Mouse (Mus musculus) left cerebral cortex, postnatal 25 days (tissue): ENCODE measurements at regions not wholly inside any gene's neighbourhood (a gene's known extent, or its start where the extent isn't known, plus 50 kb on each side); places are given as distances from the start of the nearest gene placed in this dataset.
A peak's percentile ranks its signal among the peaks of the same experiment; 100 is the strongest.
"Not testable (repeated sequence)": the region's sequence is repeated elsewhere in the genome, so short reads cannot be mapped to it uniquely, and the experiment has no call there.

ENCODE experiments used
- DNase-seq, 2 experiments: peaks; one replicate each; pipeline ENCODE4 v3.0.0; 2022; ENCODE audit warnings: low spot score in 2 of 2, mixed read lengths in 1 of 2
- intact Hi-C: fragments of 180-260 bp; cut with DNase I; formaldehyde crosslinking; loops from one replicate; pipeline ENCODE4 v1.15.1; 2025

GRCm38 (mm10) chr7:69167456-69167855, 418.4 kb upstream of the Arrdc4 start:
- no peak for DNase-seq

GRCm38 (mm10) chr7:69161916-69162315, 412.9 kb upstream of the Arrdc4 start:
- DNase-seq, result no peak
- intact Hi-C loops, result no loop called here

More at GRCm38 (mm10) chr7:69167456-69167855, 418.4 kb upstream of the Arrdc4 start:
- intact Hi-C loops, result no loop called here

GRCm38 (mm10) chr7:69142351-69142750, 393.3 kb upstream of the Arrdc4 start:
- intact Hi-C loops, result no loop called here
- no peak for DNase-seq

GRCm38 (mm10) chr7:69133441-69133840, 384.4 kb upstream of the Arrdc4 start:
- intact Hi-C loops, result no loop called here
- DNase-seq, result peak in 1 of 2 experiments; percentile 3

- intact Hi-C loops, DNase-seq: not testable (repeated sequence)
Measured at GRCm38 (mm10) chr7:69101770-69102169, 352.7 kb upstream of the Arrdc4 start.

GRCm38 (mm10) chr7:69097587-69098095, 348.6 kb upstream of the Arrdc4 start:
- intact Hi-C loops, result no loop called here

GRCm38 (mm10) chr7:69074780-69075179, 325.7 kb upstream of the Arrdc4 start:
- intact Hi-C loops, result no loop called here
- DNase-seq, result no peak

More at GRCm38 (mm10) chr7:69097587-69098095, 348.6 kb upstream of the Arrdc4 start:
- no peak for DNase-seq

- intact Hi-C loops, result no loop called here
- no peak for DNase-seq
Measured at GRCm38 (mm10) chr7:69062994-69063393, 314.0 kb upstream of the Arrdc4 start.

- DNase-seq, result no peak
- intact Hi-C loops, result no loop called here
Measured at GRCm38 (mm10) chr7:69062506-69062905, 313.5 kb upstream of the Arrdc4 start.

- DNase-seq, result peak in 1 of 2 experiments; percentile 14
- intact Hi-C loops, result no loop called here
Measured at GRCm38 (mm10) chr7:69062094-69062493, 313.1 kb upstream of the Arrdc4 start.

- DNase-seq, result no peak
- intact Hi-C loops, result no loop called here
Measured at GRCm38 (mm10) chr7:69061242-69061641, 312.2 kb upstream of the Arrdc4 start.

GRCm38 (mm10) chr7:69016575-69016974, 267.5 kb upstream of the Arrdc4 start:
- DNase-seq, result no peak
- intact Hi-C loops, result no loop called here

- no peak for DNase-seq
- intact Hi-C loops, result no loop called here
Measured at GRCm38 (mm10) chr7:69015047-69015446, 266.0 kb upstream of the Arrdc4 start.

- no peak for DNase-seq
- intact Hi-C loops, result no loop called here
Measured at GRCm38 (mm10) chr7:69007237-69007636, 258.2 kb upstream of the Arrdc4 start.

GRCm38 (mm10) chr7:68988061-68988460, 239.0 kb upstream of the Arrdc4 start:
- intact Hi-C loops, result no loop called here
- no peak for DNase-seq

- intact Hi-C loops, result no loop called here
- no peak for DNase-seq
Measured at GRCm38 (mm10) chr7:68983937-68984336, 234.9 kb upstream of the Arrdc4 start.

GRCm38 (mm10) chr7:68982914-68983502, 234.0 kb upstream of the Arrdc4 start:
- intact Hi-C loops, result no loop called here

GRCm38 (mm10) chr7:68978576-68978975, 229.5 kb upstream of the Arrdc4 start:
- intact Hi-C loops, result loop anchor here (5.0 to 10.0 kb wide), 3 partner anchors 489 to 1386 kb away; partner anchors contain the start of gene Nr2f2
- no peak for DNase-seq

More at GRCm38 (mm10) chr7:68982914-68983502, 234.0 kb upstream of the Arrdc4 start:
- no peak for DNase-seq

- DNase-seq, result peak; percentile 51 to 61
- intact Hi-C loops, result loop anchor here (2.0 to 10.0 kb wide), 5 partner anchors 490 to 1388 kb away; partner anchors contain the start of gene Nr2f2
Measured at GRCm38 (mm10) chr7:68976813-68977752, 228.0 kb upstream of the Arrdc4 start.

GRCm38 (mm10) chr7:68975956-68976355, 226.9 kb upstream of the Arrdc4 start:
- DNase-seq, result no peak
- intact Hi-C loops, result loop anchor here (2.0 to 10.0 kb wide), 5 partner anchors 491 to 1389 kb away; partner anchors contain the start of gene Nr2f2
